Mouse (Mus musculus) forebrain, embryonic 14.5 days (tissue): ENCODE measurements around the gene Polr2l. TPM values are rescaled to one million over a fixed set of nuclear protein-coding genes. Genes with fewer than 3 reads are reported as not detected.
A peak's percentile ranks its signal among the peaks of the same experiment; 100 is the strongest.
"Not testable (repeated sequence)": the region's sequence is repeated elsewhere in the genome, so short reads cannot be mapped to it uniquely, and the experiment has no call there.

Source experiments
- ATAC-seq: fragments of 200-750 bp; cut with Nextera tagmentation; 2 replicates; pipeline ENCODE4 v1.8.0; 2017; ENCODE audit warnings: mild to moderate bottlenecking, moderate library complexity
- DNase-seq: peaks from one replicate; pipeline ENCODE4 v3.0.0-alpha.2; 2015; ENCODE audit warnings: low spot score
- H3K27ac ChIP-seq: fragments of 300-500 bp; sonication (generic); 2 replicates; pipeline ENCODE4 v1.5.1; 2014; ENCODE audit warnings: low read depth, mild to moderate bottlenecking, control low read depth, low read length, moderate library complexity
- H3K27me3 ChIP-seq: fragments of 300-500 bp; sonication (generic); replicated peaks from 2 replicates; pipeline ENCODE4 v1.6.1; 2014; ENCODE audit warnings: low read length, control low read depth, mixed read lengths; ENCODE audit not compliant: control insufficient read depth, insufficient read depth
- H3K36me3 ChIP-seq: fragments of 300-500 bp; sonication (generic); 2 replicates; pipeline ENCODE4 v1.6.1; 2014; ENCODE audit warnings: low read length, control low read depth; ENCODE audit not compliant: control insufficient read depth, insufficient read depth
- H3K4me1 ChIP-seq: fragments of 300-500 bp; sonication (generic); 2 replicates; pipeline ENCODE4 v1.6.1; 2014; ENCODE audit warnings: antibody characterized with exemption, low read length, control low read depth; ENCODE audit not compliant: control insufficient read depth, insufficient read depth
- H3K4me2 ChIP-seq: fragments of 300-500 bp; sonication (generic); 2 replicates; pipeline ENCODE4 v1.6.1; 2014; ENCODE audit warnings: mild to moderate bottlenecking, control low read depth, low read length
- H3K4me3 ChIP-seq: fragments of 300-500 bp; sonication (generic); 2 replicates; pipeline ENCODE4 v1.5.1; 2014; ENCODE audit warnings: low read depth, low read length, control low read depth
- H3K9ac ChIP-seq: fragments of 300-500 bp; sonication (generic); 2 replicates; pipeline ENCODE4 v1.6.1; 2014; ENCODE audit warnings: mild to moderate bottlenecking, low read length, control low read depth, moderate library complexity
- H3K9me3 ChIP-seq: fragments of 300-500 bp; sonication (generic); replicated peaks from 2 replicates; pipeline ENCODE4 v1.6.1; 2016; ENCODE audit warnings: low read length, control low read depth, mixed read lengths; ENCODE audit not compliant: control insufficient read depth
- WGBS: fragments of 180-500 bp; shearing (Covaris S2); extraction: QIAGEN DNeasy Blood & Tissue Kit; methylation state at CpG from one replicate; pipeline ENCODE4 v1.1.7; 2014; 5-methylcytosine and 5-hydroxymethylcytosine counted together
- polyA plus RNA-seq: library from polyadenylated mRNA; unstranded; fragments of >200 nt; fragmentation: Nextera tagmentation; extraction: Ambion mirVana; gene quantifications from 2 replicates; pipeline ENCODE4 v1.2.1, GENCODE M21; 2014

Gene Polr2l
- polyA plus RNA-seq, 1 experiment from 2014 or later = 79.3 TPM

GRCm38 (mm10) chr7:141455610-141456314, 19.2 kb downstream of the Polr2l start:
- H3K27ac ChIP-seq = peak overlapping the region; percentile 40; the same call in 1 of the 2 replicates
- DNase-seq (peak; percentile 68), ATAC-seq (peak; percentile 30)
- H3K9me3 ChIP-seq = no peaks in the 10 kb centered on the region
- 3% methylated on average over 23 of the region's 23 CpGs for WGBS
- H3K4me3 ChIP-seq = peak overlapping the region; percentile 55
- peaks cover 7% of the 10 kb centered on the region for H3K27me3 ChIP-seq
- peaks cover 35% of the 10 kb centered on the region for H3K36me3 ChIP-seq
- H3K4me2 ChIP-seq = peak overlapping the region; percentile 82
- peak overlapping the region; percentile 70 for H3K9ac ChIP-seq
- peaks cover 8% of the 10 kb centered on the region; the same call in 1 of the 2 replicates for H3K4me1 ChIP-seq

- peak within 1 kb of the TSS; percentile 40; the same call in 1 of the 2 replicates for H3K27ac ChIP-seq
- no peaks in the 10 kb centered on the region for H3K9me3 ChIP-seq
- H3K27me3 ChIP-seq = 0 out of 2 replicates have a peak, but pooled peaks cover 2% of the 10 kb centered on the region
- H3K4me3 ChIP-seq = peak within 1 kb of the TSS; percentile 55
- H3K4me1 ChIP-seq = peaks cover 8% of the 10 kb centered on the region; the same call in 1 of the 2 replicates
- peak; percentile 84 for ATAC-seq
- peak within 1 kb of the TSS; percentile 82 for H3K4me2 ChIP-seq
- DNase-seq = peak; percentile 86
- peak within 1 kb of the TSS; percentile 70 for H3K9ac ChIP-seq
- under 1% methylated on average over 45 of the region's 45 CpGs for WGBS
- H3K36me3 ChIP-seq = peaks cover 38% of the 10 kb centered on the region
Observed at GRCm38 (mm10) chr7:141454967-141455551, 19.9 kb downstream of the Polr2l start, which contains the start of gene Pnpla2. Gene Pnpla2 (plus strand): TSS chr7:141455198.

- H3K9me3 ChIP-seq = no peaks in the 10 kb centered on the region
- DNase-seq (no peak), ATAC-seq (no peak)
- H3K4me2 ChIP-seq = no peak overlapping the region
- H3K27me3 ChIP-seq = no peaks in the 10 kb centered on the region
- H3K4me3 ChIP-seq = no peak overlapping the region
- no peak overlapping the region for H3K9ac ChIP-seq
- H3K36me3 ChIP-seq = peaks cover 41% of the 10 kb centered on the region
- no peak overlapping the region for H3K27ac ChIP-seq
- H3K4me1 ChIP-seq = peaks cover 11% of the 10 kb centered on the region
- WGBS = 74% methylated on average over 2 of the region's 2 CpGs
Observed at GRCm38 (mm10) chr7:141453636-141454035, 21.3 kb downstream of the Polr2l start.

GRCm38 (mm10) chr7:141451928-141452327, 23.0 kb downstream of the Polr2l start:
- no peak for ATAC-seq
- no peak overlapping the region for H3K4me3 ChIP-seq
- no peak overlapping the region for H3K4me2 ChIP-seq
- peaks cover 36% of the 10 kb centered on the region for H3K36me3 ChIP-seq
- peaks cover 16% of the 10 kb centered on the region for H3K4me1 ChIP-seq
- no peak overlapping the region for H3K9ac ChIP-seq
- no peaks in the 10 kb centered on the region for H3K27me3 ChIP-seq
- no peak for DNase-seq
- no peaks in the 10 kb centered on the region for H3K9me3 ChIP-seq
- no peak overlapping the region for H3K27ac ChIP-seq

GRCm38 (mm10) chr7:141447110-141447991, 27.6 kb downstream of the Polr2l start, which contains the start of gene Rplp2:
Gene Rplp2 (plus strand): TSS chr7:141447370.
- under 1% methylated on average over 63 of the region's 63 CpGs for WGBS
- DNase-seq = peak; percentile 97
- ATAC-seq = peak; percentile 95

GRCm38 (mm10) chr7:141446374-141446773, 28.6 kb downstream of the Polr2l start:
- DNase-seq, ATAC-seq, H3K27ac ChIP-seq, H3K27me3 ChIP-seq, H3K9ac ChIP-seq, H3K4me3 ChIP-seq, H3K9me3 ChIP-seq: not testable (repeated sequence)
- Histone ChIP-seq H3K4me1 (peaks cover 22% of the 10 kb centered on the region), H3K36me3 (peaks cover 22% of the 10 kb centered on the region), H3K4me2 (peak overlapping the region; percentile 87)
- 84% methylated on average over 3 of the region's 3 CpGs for whole genome bisulfite sequencing

More at GRCm38 (mm10) chr7:141447110-141447991, 27.6 kb downstream of the Polr2l start, which contains the start of gene Rplp2:
- Histone ChIP-seq H3K4me1 (peaks cover 22% of the 10 kb centered on the region), H3K36me3 (peaks cover 32% of the 10 kb centered on the region), H3K27ac (peak within 1 kb of the TSS; percentile 86), H3K27me3 (0 out of 2 replicates have a peak, but pooled peaks cover 2% of the 10 kb centered on the region), H3K9me3 (no peaks in the 10 kb centered on the region), H3K4me2 (peak within 1 kb of the TSS; percentile 87), H3K9ac (peak within 1 kb of the TSS; percentile 86), H3K4me3 (peak within 1 kb of the TSS; percentile 81)

GRCm38 (mm10) chr7:141443828-141444237, 31.1 kb downstream of the Polr2l start, which contains the start of gene Pidd1:
Gene Pidd1 (minus strand): TSS chr7:141444025.
- under 1% methylated on average over 25 of the region's 25 CpGs for WGBS
- Histone ChIP-seq H3K9me3 (no peaks in the 10 kb centered on the region), H3K4me2 (peak within 1 kb of the TSS; percentile 73), H3K9ac (peak within 1 kb of the TSS; percentile 66), H3K4me3 (peak within 1 kb of the TSS; percentile 35), H3K4me1 (peaks cover 21% of the 10 kb centered on the region), H3K27me3 (0 out of 2 replicates have a peak, but pooled peaks cover 2% of the 10 kb centered on the region), H3K27ac (peak within 1 kb of the TSS; percentile 27; the same call in 1 of the 2 replicates), H3K36me3 (peaks cover 20% of the 10 kb centered on the region)
- DNase-seq = peak; percentile 81
- peak; percentile 54 for ATAC-seq

- 17% methylated on average over 12 of the region's 12 CpGs for WGBS
- Histone ChIP-seq H3K36me3 (peaks cover 20% of the 10 kb centered on the region), H3K4me3 (peak overlapping the region; percentile 35), H3K27ac (peak overlapping the region; percentile 27; the same call in 1 of the 2 replicates), H3K27me3 (0 out of 2 replicates have a peak, but pooled peaks cover 2% of the 10 kb centered on the region), H3K9me3 (no peaks in the 10 kb centered on the region), H3K4me1 (peaks cover 16% of the 10 kb centered on the region), H3K4me2 (peak overlapping the region; percentile 73), H3K9ac (peak overlapping the region; percentile 66)
- ATAC-seq = no peak
- DNase-seq = peak; percentile 60
Observed at GRCm38 (mm10) chr7:141443081-141443821, 31.7 kb downstream of the Polr2l start.
